Mouse (Mus musculus) hindbrain, embryonic 16.5 days (tissue): Measurements from ENCODE around the gene Tubb4b. TPM values are rescaled to one million over a fixed set of nuclear protein-coding genes. Genes with fewer than 3 reads are reported as not detected.

Experiments
- ATAC-seq: fragments of 200-750 bp; cut with Nextera tagmentation; 2 replicates; pipeline ENCODE4 v1.8.0; 2017; ENCODE audit warnings: moderate TSS enrichment, moderate library complexity
- H3K27ac ChIP-seq: fragments of 300-500 bp; sonication (generic); 2 replicates; pipeline ENCODE4 v1.5.1; 2014; ENCODE audit warnings: low read depth, mild to moderate bottlenecking, control low read depth, low read length, moderate library complexity
- H3K27me3 ChIP-seq: fragments of 300-500 bp; sonication (generic); replicated peaks from 2 replicates; pipeline ENCODE4 v1.6.1; 2014; ENCODE audit warnings: low read length; ENCODE audit not compliant: control insufficient read depth, insufficient read depth
- H3K36me3 ChIP-seq: fragments of 300-500 bp; sonication (generic); 2 replicates; pipeline ENCODE4 v1.6.1; 2014; ENCODE audit warnings: mild to moderate bottlenecking, low read length, moderate library complexity, mixed read lengths; ENCODE audit not compliant: control insufficient read depth, insufficient read depth
- H3K4me1 ChIP-seq: fragments of 300-500 bp; sonication (generic); 2 replicates; pipeline ENCODE4 v1.6.1; 2014; ENCODE audit warnings: low read depth, low read length; ENCODE audit not compliant: control insufficient read depth, insufficient read depth
- H3K4me2 ChIP-seq: fragments of 300-500 bp; sonication (generic); 2 replicates; pipeline ENCODE4 v1.6.1; 2014; ENCODE audit warnings: mild to moderate bottlenecking, low read length, control low read depth, moderate library complexity
- H3K4me3 ChIP-seq: fragments of 300-500 bp; sonication (generic); 2 replicates; pipeline ENCODE4 v1.5.1; 2014; ENCODE audit warnings: mild to moderate bottlenecking, low read length, control low read depth, moderate library complexity
- H3K9ac ChIP-seq: fragments of 300-500 bp; sonication (generic); 2 replicates; pipeline ENCODE4 v1.6.1; 2014; ENCODE audit warnings: low read depth, mild to moderate bottlenecking, control low read depth, low read length, moderate library complexity
- H3K9me3 ChIP-seq: fragments of 300-500 bp; sonication (generic); 2 replicates; pipeline ENCODE4 v1.6.1; 2014; ENCODE audit warnings: mild to moderate bottlenecking, low read length, moderate library complexity; ENCODE audit not compliant: control insufficient read depth
- WGBS: fragments of 180-500 bp; shearing (Covaris S2); extraction: QIAGEN DNeasy Blood & Tissue Kit; methylation state at CpG from one replicate; pipeline ENCODE4 v1.1.7; 2014; 5-methylcytosine and 5-hydroxymethylcytosine counted together
- polyA plus RNA-seq: library from polyadenylated mRNA; unstranded; fragments of >200 nt; fragmentation: Nextera tagmentation; extraction: Ambion mirVana; gene quantifications from 2 replicates; pipeline ENCODE4 v1.2.1, GENCODE M21; 2015

The Tubb4b gene
- polyA plus RNA-seq, 1 experiment from 2014 or later, result 553 TPM

GRCm38 (mm10) chr2:25181891-25182397 lies 42.6 kb downstream of the Tubb4b start:
- no peaks in the 10 kb centered on the region for H3K36me3 ChIP-seq
- 0% methylated on average over 17 of the region's 17 CpGs for WGBS
- H3K9me3 ChIP-seq, result no peaks in the 10 kb centered on the region
- no peaks in the 10 kb centered on the region for H3K27me3 ChIP-seq
- no peak for ATAC-seq
- H3K27ac ChIP-seq, result peak overlapping the region; percentile 84
- H3K4me2 ChIP-seq, result peak overlapping the region; percentile 83
- H3K4me3 ChIP-seq, result peak overlapping the region; percentile 75
- peaks cover 32% of the 10 kb centered on the region for H3K4me1 ChIP-seq
- H3K9ac ChIP-seq, result peak overlapping the region; percentile 73

GRCm38 (mm10) chr2:25180973-25181890 lies 43.3 kb downstream of the Tubb4b start:
- Histone ChIP-seq H3K27ac (peak overlapping the region; percentile 84), H3K27me3 (no peaks in the 10 kb centered on the region), H3K4me1 (peaks cover 37% of the 10 kb centered on the region), H3K36me3 (no peaks in the 10 kb centered on the region), H3K4me3 (peak overlapping the region; percentile 75), H3K4me2 (peak overlapping the region; percentile 83), H3K9ac (peak overlapping the region; percentile 73), H3K9me3 (no peaks in the 10 kb centered on the region)
- under 1% methylated on average over 88 of the region's 100 CpGs for WGBS
- no peak; the same call in 1 of the 2 replicates for ATAC-seq

- under 1% methylated on average over 34 of the region's 35 CpGs for WGBS
Observed at GRCm38 (mm10) chr2:25180478-25180903, 44.0 kb downstream of the Tubb4b start, which contains the start of gene Nrarp. Nrarp (plus strand) TSS chr2:25180758.

DNA sequence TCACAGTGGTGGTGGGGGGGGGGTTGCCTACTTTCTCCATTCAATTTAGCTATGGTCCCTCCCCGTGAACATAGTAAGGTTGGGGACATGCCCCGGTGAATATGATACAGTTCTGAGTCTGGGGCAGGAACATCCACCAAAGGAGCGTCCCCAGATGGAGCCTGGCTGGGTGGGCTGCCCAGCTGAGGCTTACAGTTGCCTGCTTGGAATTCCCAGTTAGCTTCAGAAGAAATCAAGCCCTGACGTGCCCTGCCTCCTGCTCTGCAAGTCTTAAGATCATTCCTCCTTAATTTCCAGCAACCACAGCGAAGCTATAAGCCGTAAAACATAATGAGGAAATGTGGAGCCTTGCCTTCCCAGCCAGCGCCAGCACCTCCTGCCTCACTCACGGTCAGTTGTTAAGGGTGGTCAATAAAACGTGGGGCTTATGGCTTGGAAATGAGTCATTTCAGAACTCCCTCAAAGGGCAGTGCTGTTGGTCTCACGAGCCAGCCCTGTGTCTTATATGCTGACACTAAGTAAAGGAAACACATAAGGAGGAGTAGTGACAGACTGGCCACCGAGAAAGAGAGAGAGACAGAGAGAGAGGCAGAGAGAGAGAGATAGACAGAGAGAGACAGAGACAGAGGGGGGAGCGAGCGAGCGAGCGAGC lies 44.8 kb downstream of the Tubb4b start:
- Histone ChIP-seq H3K9ac (peak overlapping the region; percentile 56), H3K4me1 (peaks cover 26% of the 10 kb centered on the region), H3K9me3 (no peaks in the 10 kb centered on the region), H3K36me3 (no peaks in the 10 kb centered on the region), H3K4me3 (peak overlapping the region; percentile 75), H3K4me2 (peak overlapping the region; percentile 83), H3K27me3 (no peaks in the 10 kb centered on the region), H3K27ac (peak overlapping the region; percentile 71)
- WGBS, result 23% methylated on average over 15 of the region's 15 CpGs
- ATAC-seq, result no peak

More at GRCm38 (mm10) chr2:25180478-25180903, 44.0 kb downstream of the Tubb4b start, which contains the start of gene Nrarp:
- peak within 1 kb of the TSS; percentile 75 for H3K4me3 ChIP-seq
- peak; percentile 91 for ATAC-seq
- peaks cover 30% of the 10 kb centered on the region for H3K4me1 ChIP-seq
- H3K9ac ChIP-seq, result peak within 1 kb of the TSS; percentile 73
- peak within 1 kb of the TSS; percentile 84 for H3K27ac ChIP-seq
- no peaks in the 10 kb centered on the region for H3K9me3 ChIP-seq
- H3K4me2 ChIP-seq, result peak within 1 kb of the TSS; percentile 83
- H3K36me3 ChIP-seq, result no peaks in the 10 kb centered on the region
- no peaks in the 10 kb centered on the region for H3K27me3 ChIP-seq

DNA sequence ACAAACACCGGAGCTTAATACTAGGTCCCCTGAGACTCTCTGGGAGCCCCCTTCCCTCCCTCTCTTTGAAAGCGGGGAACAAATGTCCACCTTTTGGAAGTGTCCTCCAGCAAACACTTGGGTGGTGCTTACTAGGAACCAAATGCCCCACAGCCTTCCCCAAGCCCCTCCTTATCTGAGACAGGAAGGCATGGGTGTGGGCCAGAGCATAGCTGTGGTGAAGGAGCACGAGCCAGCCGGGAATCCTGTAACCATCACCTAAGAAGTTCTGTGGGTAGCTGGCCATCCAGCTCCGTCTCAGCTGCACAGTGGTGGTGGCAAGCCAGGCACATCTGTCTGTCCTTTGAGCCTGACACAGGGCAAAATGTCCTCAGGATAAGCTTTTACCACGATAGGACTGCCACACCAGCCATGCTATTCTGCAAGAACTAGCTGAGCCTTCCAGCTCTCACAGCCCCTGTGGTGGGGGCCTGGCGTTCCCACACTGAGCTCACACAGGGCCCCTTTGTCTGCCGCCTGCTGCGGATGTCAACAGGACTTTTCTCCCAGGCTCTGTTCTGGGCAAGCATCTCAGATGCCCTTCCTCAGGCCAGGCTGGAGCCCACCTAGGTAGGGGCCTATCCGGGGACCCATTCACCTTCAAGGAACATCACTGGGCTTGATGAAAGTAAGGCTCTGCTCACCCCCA lies 46.1 kb downstream of the Tubb4b start:
- no peaks in the 10 kb centered on the region for H3K36me3 ChIP-seq
- no peak overlapping the region for H3K9ac ChIP-seq
- no peaks in the 10 kb centered on the region for H3K9me3 ChIP-seq
- peak; percentile 6; the same call in 1 of the 2 replicates for ATAC-seq
- 13% methylated on average over 10 of the region's 10 CpGs for WGBS
- H3K27ac ChIP-seq, result peak overlapping the region; percentile 77
- no peaks in the 10 kb centered on the region for H3K27me3 ChIP-seq
- no peak overlapping the region for H3K4me3 ChIP-seq
- peak overlapping the region; percentile 16 for H3K4me2 ChIP-seq
- peaks cover 26% of the 10 kb centered on the region for H3K4me1 ChIP-seq

DNA sequence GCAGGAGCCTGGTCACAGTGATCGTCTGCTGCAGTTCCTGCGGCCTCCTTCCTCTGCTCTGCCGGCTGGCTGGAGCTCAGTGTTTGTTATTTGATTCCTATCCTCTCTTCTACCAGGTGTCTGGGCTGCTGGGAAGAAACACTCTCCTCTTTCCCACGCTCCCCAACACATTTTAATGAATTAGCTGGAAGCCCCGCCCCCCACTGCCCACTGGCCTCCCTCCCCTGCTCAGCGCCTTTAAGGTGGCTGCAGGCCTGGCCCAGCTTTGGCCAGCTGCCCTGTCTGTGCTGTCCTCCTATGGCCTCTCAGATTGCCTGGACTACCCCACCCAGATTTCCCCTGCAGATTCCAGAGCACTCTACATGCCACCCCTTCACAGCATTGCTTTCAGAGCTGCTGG lies 46.8 kb downstream of the Tubb4b start:
- H3K9me3 ChIP-seq, result no peaks in the 10 kb centered on the region
- H3K4me2 ChIP-seq, result peak overlapping the region; percentile 33
- peaks cover 26% of the 10 kb centered on the region for H3K4me1 ChIP-seq
- H3K9ac ChIP-seq, result no peak overlapping the region
- no peaks in the 10 kb centered on the region for H3K36me3 ChIP-seq
- no peaks in the 10 kb centered on the region for H3K27me3 ChIP-seq
- peak; percentile 51 for ATAC-seq
- WGBS, result 2% methylated on average over 6 of the region's 6 CpGs
- H3K4me3 ChIP-seq, result 0 out of 2 replicates have a peak overlapping the region, but pooled peaks have one; percentile 2
- peak overlapping the region; percentile 77 for H3K27ac ChIP-seq

DNA sequence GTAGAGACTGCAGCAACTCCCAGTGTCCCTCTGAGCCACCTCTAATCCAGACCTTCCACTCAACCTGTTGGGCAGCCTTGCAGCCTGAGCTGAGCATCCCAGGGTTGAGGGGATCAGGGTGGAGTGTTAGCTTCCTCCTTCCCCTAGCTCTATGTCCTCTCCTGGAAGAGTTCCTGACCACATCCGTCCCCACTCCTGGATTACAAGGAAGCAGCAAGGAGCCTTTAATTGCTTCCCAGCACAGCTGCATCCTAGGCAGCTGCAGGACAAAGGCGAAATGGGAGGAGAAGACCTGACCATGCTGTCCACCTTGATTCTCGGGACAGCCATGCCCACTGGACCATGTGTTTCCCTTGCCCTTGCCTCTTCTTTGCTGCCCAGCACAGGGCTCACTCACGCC lies 47.4 kb downstream of the Tubb4b start:
- Histone ChIP-seq H3K4me1 (peaks cover 22% of the 10 kb centered on the region), H3K27me3 (no peaks in the 10 kb centered on the region), H3K4me3 (no peak overlapping the region), H3K9me3 (no peaks in the 10 kb centered on the region), H3K36me3 (no peaks in the 10 kb centered on the region), H3K9ac (no peak overlapping the region), H3K27ac (peak overlapping the region; percentile 77), H3K4me2 (peak overlapping the region; percentile 33)
- ATAC-seq, result no peak
- 42% methylated on average over 4 of the region's 4 CpGs for WGBS

GRCm38 (mm10) chr2:25176573-25176972 lies 47.9 kb downstream of the Tubb4b start:
- Histone ChIP-seq H3K4me1 (peaks cover 21% of the 10 kb centered on the region), H3K9ac (peak overlapping the region; percentile 1; the same call in 1 of the 2 replicates), H3K27me3 (no peaks in the 10 kb centered on the region), H3K4me2 (peak overlapping the region; percentile 33), H3K27ac (peak overlapping the region; percentile 77), H3K9me3 (no peaks in the 10 kb centered on the region), H3K36me3 (no peaks in the 10 kb centered on the region), H3K4me3 (no peak overlapping the region)
- ATAC-seq, result no peak
- 62% methylated on average over 6 of the region's 6 CpGs for WGBS
